Mouse (Mus musculus): ENCODE data around the gene Ltk. TPM values are rescaled to one million over a fixed set of nuclear protein-coding genes. Genes with fewer than 3 reads are reported as not detected.
A peak's percentile ranks its signal among the peaks of the same experiment; 100 is the strongest.

The Ltk gene
- total RNA-seq, 2 experiments from 2014 or later = 13.7 to 14.3 TPM

DNA sequence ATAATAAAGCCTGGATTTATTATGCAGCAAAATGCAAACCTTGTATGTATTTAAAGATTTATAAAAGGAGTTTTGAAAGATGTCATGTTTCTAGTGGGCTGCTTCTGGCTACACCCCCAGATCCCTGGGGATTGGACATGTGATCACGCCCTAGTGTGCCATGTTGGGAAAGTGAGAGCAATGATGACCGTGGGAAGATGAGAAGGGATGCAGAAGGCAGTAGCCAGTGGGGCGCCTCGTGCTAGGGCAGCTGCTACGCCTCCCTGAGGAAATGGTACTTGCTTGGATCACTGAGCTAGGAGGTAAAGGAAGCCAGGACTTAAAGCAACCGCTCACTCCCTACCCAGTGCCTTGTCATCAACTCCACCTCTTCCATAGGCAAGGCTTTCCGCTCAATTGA is 12.7 kb downstream of the Ltk start:
- Histone ChIP-seq H3K4me3 (no peak overlapping the region), H3K27ac (peak overlapping the region; percentile 48; the same call in 1 of the 2 replicates)
- no peak for TF ChIP-seq CTCF (conservative IDR thresholded peaks at IDR 0.05)
- peak; percentile 37 to 54 for DNase-seq (ENCODE audit: low spot score in 2 of 2)

- TF ChIP-seq CTCF (conservative IDR thresholded peaks at IDR 0.05) = peak; percentile 75
- Histone ChIP-seq H3K4me3 (peak overlapping the region; percentile 76), H3K27ac (peak overlapping the region; percentile 98)
- peak in 1 of 2 experiments; percentile 55 for DNase-seq (ENCODE audit: low spot score in 2 of 2)
Observed at GRCm38 (mm10) chr2:119745281-119745680, 14.9 kb downstream of the Ltk start.

GRCm38 (mm10) chr2:119744163-119745111 is 15.8 kb downstream of the Ltk start:
- TF ChIP-seq CTCF (conservative IDR thresholded peaks at IDR 0.05) = no peak
- peak overlapping the region; percentile 98 for H3K27ac ChIP-seq
- DNase-seq (ENCODE audit: low spot score in 2 of 2) = peak in 1 of 2 experiments; percentile 34
- H3K4me3 ChIP-seq = peak overlapping the region; percentile 76

- no peak for DNase-seq (ENCODE audit: low spot score in 2 of 2)
- Histone ChIP-seq H3K27ac (peak overlapping the region; percentile 98), H3K4me3 (peak overlapping the region; percentile 76)
- no peak for TF ChIP-seq CTCF (conservative IDR thresholded peaks at IDR 0.05)
Observed at GRCm38 (mm10) chr2:119743808-119744162, 16.4 kb downstream of the Ltk start.

DNA sequence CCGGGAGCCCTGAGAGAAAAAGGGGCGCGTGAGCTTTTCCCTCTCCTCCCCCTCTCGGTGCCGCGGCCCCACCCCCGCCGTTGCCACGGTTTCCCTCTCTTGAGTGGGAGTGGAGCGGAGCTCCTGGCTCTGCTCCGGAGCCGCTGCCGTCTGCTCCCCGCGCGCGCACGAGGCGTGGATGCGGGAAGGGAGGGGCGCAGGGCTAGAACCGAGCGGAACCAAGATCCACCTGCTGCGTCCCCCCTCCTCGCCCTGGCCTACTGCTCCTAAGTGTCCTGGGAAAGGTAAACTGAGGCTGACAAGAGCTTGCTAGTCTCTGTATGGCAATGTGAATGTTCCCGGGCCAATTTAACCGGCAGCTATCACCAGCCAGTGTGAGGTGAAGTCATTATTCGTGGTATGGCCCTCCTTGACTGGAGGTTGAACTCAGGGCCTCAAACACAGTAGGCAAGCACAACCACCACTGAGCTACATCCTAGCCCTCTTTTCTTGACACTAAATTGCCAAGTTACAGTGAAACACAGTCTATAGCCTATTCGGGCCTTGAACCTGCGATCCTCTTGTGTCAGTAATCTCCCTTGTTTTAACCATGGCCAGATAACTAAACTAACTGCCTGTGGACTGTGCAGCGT is 16.9 kb downstream of the Ltk start:
- Histone ChIP-seq H3K4me3 (peak overlapping the region; percentile 76), H3K27ac (peak overlapping the region; percentile 98)
- no peak for TF ChIP-seq CTCF (conservative IDR thresholded peaks at IDR 0.05)
- DNase-seq (ENCODE audit: low spot score in 2 of 2) = peak; percentile 80 to 82

DNA sequence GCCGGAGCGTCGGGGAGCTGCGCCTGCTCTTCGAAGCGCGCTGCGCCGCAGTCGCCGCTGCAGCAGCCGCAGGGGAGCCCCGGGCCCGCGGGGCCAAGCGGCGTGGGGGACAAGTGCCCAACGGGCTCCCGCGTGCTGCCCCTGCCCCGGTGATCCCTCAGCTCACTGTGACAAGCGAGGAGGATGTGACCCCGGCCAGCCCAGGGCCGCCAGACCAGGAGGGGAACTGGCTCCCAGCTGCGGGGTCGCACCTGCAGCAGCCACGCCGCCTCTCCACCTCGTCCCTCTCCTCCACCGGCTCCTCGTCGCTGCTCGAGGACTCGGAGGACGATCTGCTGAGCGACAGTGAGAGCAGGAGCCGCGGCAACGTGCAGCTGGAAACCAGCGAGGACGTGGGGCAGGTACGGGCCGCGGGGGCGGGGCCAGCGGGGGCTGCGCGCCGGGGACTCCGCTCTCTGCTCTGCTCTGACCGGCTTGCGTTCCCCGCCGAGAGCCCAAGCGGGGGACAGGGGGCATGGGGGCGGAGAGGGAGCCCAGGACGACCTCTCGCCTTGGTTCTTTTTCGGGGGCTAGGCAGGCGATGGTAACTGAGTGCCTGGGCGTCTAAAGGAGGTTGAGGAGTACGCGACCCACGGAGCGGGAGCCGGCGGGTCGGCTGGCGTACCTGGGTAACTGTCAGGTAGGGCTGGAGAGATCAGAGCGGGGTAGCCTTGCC is 17.6 kb downstream of the Ltk start:
- Histone ChIP-seq H3K27ac (peak overlapping the region; percentile 98), H3K4me3 (peak overlapping the region; percentile 76)
- peak in 1 of 2 experiments; percentile 35 for DNase-seq (ENCODE audit: low spot score in 2 of 2)
- no peak for TF ChIP-seq CTCF (conservative IDR thresholded peaks at IDR 0.05)

DNA sequence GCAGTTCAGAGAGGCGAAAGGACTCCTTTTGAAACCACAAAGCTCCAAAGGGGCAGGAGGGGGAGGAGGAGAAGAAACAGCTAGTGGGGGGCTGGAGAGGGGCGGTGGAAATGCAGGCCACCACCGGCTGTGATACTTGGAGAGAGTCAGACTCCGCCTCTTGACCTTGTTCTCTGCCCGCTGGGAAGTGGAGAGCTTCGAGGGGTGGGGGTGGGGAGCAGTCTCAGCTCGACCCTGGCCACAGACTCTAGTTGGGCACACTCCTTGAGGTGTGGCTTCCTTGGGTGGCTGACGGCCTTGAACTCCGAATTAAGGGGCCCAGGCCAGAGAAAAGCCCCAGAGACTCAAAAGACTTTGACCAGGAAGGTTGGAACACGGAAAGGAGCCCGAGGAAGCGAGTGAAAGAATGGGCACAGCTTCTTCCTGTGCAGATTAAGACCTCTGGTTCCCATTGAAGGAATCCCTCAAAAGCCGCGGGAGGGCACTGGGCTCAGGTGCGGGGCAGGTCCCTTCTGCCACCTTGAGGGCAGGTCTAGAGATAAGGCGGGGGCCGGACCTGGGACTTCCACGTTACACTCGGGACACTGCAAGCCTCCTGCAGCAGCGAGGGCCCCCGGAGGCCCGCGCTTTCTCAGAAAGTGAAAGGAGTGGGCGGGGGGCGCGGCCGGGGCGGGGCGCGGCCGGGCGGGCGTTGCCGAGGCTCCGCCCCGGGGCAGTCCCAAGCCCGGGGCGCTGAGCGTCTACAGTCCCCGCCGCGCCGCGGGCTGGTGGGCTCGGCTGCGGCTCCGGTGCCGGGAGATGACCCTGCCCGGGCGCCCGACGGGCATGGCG is 18.4 kb downstream of the Ltk start, which contains the start of gene Itpka:
TSS of gene Itpka (plus strand) at position 757 of the 831 bp plus-strand sequence.
- peak in 1 of 2 experiments; percentile 74 for DNase-seq (ENCODE audit: low spot score in 2 of 2)
- Histone ChIP-seq H3K27ac (peak within 1 kb of the TSS; percentile 98), H3K4me3 (peak within 1 kb of the TSS; percentile 76)
- no peak for TF ChIP-seq CTCF (conservative IDR thresholded peaks at IDR 0.05)

GRCm38 (mm10) chr2:119740567-119740966 is 19.7 kb downstream of the Ltk start:
- no peak for TF ChIP-seq CTCF (conservative IDR thresholded peaks at IDR 0.05)
- DNase-seq (ENCODE audit: low spot score in 2 of 2) = no peak
- H3K27ac ChIP-seq = no peak overlapping the region
- no peak overlapping the region for H3K4me3 ChIP-seq

GRCm38 (mm10) chr2:119737124-119737523 is 23.1 kb downstream of the Ltk start:
- H3K27ac ChIP-seq = no peak overlapping the region
- TF ChIP-seq CTCF (conservative IDR thresholded peaks at IDR 0.05) = no peak
- no peak overlapping the region for H3K4me3 ChIP-seq
- no peak for DNase-seq (ENCODE audit: low spot score in 2 of 2)

DNA sequence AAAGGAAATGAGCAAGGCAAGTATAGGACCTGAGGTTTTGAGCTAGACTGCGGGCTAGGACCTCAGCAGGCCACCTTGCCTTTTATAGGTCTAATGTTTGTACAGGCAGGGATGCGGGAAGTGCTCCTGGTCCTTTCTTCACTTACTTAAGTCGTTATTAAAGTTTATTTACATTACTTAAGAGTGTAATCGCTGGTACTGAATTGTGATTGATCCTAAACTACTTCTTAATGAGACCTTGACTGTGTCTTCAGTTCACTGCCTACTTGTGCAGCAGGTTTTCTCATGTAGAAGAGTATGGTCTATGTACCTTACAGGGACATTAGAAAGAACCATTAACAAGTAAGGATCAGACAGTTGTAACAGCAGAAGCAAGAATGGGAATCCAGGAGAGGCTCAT is 29.5 kb downstream of the Ltk start:
- no peak overlapping the region for H3K27ac ChIP-seq
- no peak for DNase-seq (ENCODE audit: low spot score in 2 of 2)
- no peak for TF ChIP-seq CTCF (conservative IDR thresholded peaks at IDR 0.05)
- H3K4me3 ChIP-seq = no peak overlapping the region

DNA sequence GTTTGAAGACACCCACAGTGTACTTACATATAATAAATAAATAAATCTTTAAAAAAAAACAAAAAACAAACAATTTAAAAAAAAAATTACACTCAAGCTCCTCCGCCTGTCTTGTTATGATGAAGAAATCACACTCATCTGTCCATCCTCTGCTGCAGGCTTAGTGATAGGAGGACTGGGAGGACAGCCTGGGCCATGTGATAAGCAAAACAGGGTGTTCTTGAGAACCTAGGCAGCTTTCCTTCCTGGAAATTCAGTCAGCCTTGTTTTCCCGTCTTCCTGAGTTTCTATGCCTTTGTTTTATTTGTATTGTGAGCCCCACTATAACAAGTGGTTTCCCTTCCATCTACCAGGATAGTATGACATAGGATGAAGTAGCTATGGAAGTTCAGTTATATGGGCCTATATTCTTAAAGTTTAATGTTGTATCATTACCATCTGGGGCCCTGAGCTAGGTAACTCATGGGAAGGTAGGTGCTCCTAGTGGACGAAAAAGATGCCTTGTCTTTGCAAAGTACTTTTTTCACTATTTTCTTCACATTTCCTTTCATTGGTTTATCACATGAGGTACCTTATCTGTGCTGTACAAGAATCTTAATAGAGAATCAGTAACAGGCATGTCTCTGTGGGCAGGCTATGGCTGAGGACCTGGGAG is 32.3 kb downstream of the Ltk start:
- H3K27ac ChIP-seq = no peak overlapping the region
- no peak overlapping the region for H3K4me3 ChIP-seq
- no peak for DNase-seq (ENCODE audit: low spot score in 2 of 2)
- no peak for TF ChIP-seq CTCF (conservative IDR thresholded peaks at IDR 0.05)

Measured in layer of hippocampus, adult 2 months (tissue).